9 mouse cellular contexts compared by ENCODE assay signal in the genomic region with DNA sequence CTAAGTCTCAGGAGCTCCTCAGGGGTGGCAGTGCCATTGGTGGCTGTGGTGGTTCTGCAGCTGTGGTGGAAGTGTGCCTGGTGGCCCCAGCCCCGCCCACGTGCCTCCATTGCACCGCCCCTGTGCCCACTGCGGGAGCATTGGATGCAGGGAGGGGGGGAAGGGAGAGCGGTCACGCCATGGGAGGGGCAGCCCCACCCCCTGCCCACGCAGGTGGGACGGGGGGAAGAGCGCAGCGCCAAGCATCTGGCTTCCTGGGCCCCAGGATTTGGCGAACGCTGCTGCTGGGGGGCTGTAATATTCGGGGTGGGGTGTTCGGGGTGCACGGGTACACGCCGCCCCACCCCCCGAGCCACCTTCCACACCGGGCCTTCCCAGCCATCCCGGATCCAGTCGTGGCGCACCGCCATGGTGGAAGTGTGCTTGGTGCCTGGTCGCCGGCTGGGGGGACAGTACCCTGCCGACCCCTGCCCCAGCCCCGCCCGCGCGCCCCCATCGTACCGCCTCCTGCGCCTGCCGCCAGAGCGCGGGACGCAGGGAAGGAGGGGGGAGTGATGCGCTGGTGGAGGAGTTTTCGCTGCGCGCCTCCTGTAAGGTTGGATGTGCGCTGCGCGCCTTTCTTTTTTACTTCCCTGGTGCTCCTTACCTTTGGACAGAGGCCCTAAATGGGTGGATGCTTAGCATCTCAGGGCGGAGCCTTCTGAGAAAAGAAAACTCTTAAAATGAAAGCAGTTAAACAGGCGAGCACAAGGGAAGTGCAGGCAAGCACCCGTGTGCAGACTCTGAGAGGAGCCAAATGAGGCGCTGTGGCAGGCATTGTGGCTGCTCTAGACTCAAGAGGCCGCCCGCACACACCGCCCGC. TPM values are rescaled to one million over a fixed set of nuclear protein-coding genes. Genes with fewer than 3 reads are reported as not detected.
DNase-seq lines count a peak whose midpoint lies in the region; TF ChIP-seq lines count a peak whose summit lies in the region.
"Had no signal": no experiment of that assay in that cellular context is flagged by ENCODE, and none has a peak within 500 bp of the region (broad histone marks: within the 10 kb centered on the region; RNA-seq: fewer than 3 reads in every experiment).

No protein-coding gene starts in this region.

- intact Hi-C loops in left cerebral cortex, adult 2 months (cut with DNase I) = no loop called here

- peak in 1 of 2 experiments; percentile 13 for DNase-seq in left cerebral cortex, adult 2 months (ENCODE audit: extremely low spot score in 1 of 2, low spot score in 2 of 2)
- DNase-seq in left cerebral cortex, adult 11 months (ENCODE audit: low spot score) = no peak
- DNase-seq in adrenal gland, adult 2 months = peak; percentile 32
- peak; percentile 52 for DNase-seq in induced T-regulatory cell, adult 2 months (ENCODE audit: low read depth)
- peak; percentile 7 for DNase-seq in lung, postnatal 36 days
- peak; percentile 1 to 2 for DNase-seq in right cerebral cortex, adult 2 months (ENCODE audit: low spot score in 2 of 2)
- no peak for DNase-seq in layer of hippocampus, adult 8-10 months (ENCODE audit: low spot score in 2 of 2)

- peak overlapping the region; percentile 16; the same call in 1 of the 2 replicates for H3K4me3 ChIP-seq in left cerebral cortex, adult 2 months
- H3K4me3 ChIP-seq in embryonic fibroblast, embryonic 13.5 days (ENCODE audit: insufficient read depth, low read length) = peak overlapping the region; percentile 44

- H3K4me1 ChIP-seq in embryonic fibroblast, embryonic 13.5 days (ENCODE audit: control insufficient read depth, insufficient read depth, low read length) = no peaks in the 10 kb centered on the region

- no peak for TF ChIP-seq CTCF in left cerebral cortex, adult 2 months (IDR thresholded peaks at IDR 0.05)
- no peak for TF ChIP-seq CTCF in embryonic fibroblast, embryonic 13.5 days (IDR thresholded peaks at IDR 0.05; ENCODE audit: borderline replicate concordance, insufficient read depth, low read length)

- H3K27ac ChIP-seq in left cerebral cortex, adult 2 months = no peak overlapping the region
- peak overlapping the region; percentile 48; the same call in 1 of the 2 replicates for H3K27ac ChIP-seq in embryonic fibroblast, embryonic 13.5 days (ENCODE audit: insufficient read depth, low read length)

- TF ChIP-seq POLR2A in embryonic fibroblast, embryonic 13.5 days (IDR thresholded peaks at IDR 0.05; ENCODE audit: low read depth, low read length) = peak; percentile 72

RNA-seq across cellular contexts. Expression of gene Mrgprb5, which starts 31.4 kb away (rescaled TPM):
- not detected for total RNA-seq in left cerebral cortex, adult 2 months (2021)
- not detected for total RNA-seq in adrenal gland, adult 2 months (2021)
- polyA plus RNA-seq in adrenal gland, adult 2 months (2012; rRNA removed) = not detected in 2 replicates
- not detected in 2 replicates for polyA plus RNA-seq in embryonic fibroblast, embryonic 13.5 days (2011; ENCODE audit: insufficient read length, low read depth, missing spikeins)
- total RNA-seq in layer of hippocampus, adult 8-10 months (2022) = not detected
- total RNA-seq: heart, adult 18-20 months had no signal

Comparison
In these comparisons a context has a peak if more than half of its experiments do, and no peak if none do; other contexts are left out.
1. DNase-seq: peak in adrenal gland, adult 2 months (single experiment), induced T-regulatory cell, adult 2 months (single experiment), lung, postnatal 36 days (single experiment) and right cerebral cortex, adult 2 months (2 of 2); none in left cerebral cortex, adult 11 months (single experiment) and layer of hippocampus, adult 8-10 months (0 of 2).